Mouse (Mus musculus) erythroblast, adult 5-6 weeks (primary cell): Measurements from ENCODE around the gene Igsf8. TPM values are rescaled to one million over a fixed set of nuclear protein-coding genes. Genes with fewer than 3 reads are reported as not detected.

ENCODE experiments used
- total RNA-seq, 2 experiments: library from RNA; stranded (forward) in 1 of 2; stranded (reverse) in 1 of 2; fragments of 150-400 nt in 1 of 2; fragments of 200-764, 138-1000 nt in 1 of 2; gene quantifications; 2 replicates each; pipeline versions ENCODE4 v1.2.3 to v1.2.4; 2015 to 2017; ENCODE audit warnings: low replicate concordance in 2 of 2

Gene Igsf8
- total RNA-seq, 2 experiments from 2014 or later = 1.3 to 3.1 TPM

Other genes starting within 250 kb of the Igsf8 start
- 1.3 TPM in 1 of 2 replicates, not detected in the other for gene Vangl2, start 233.2 kb upstream of the Igsf8 start, total RNA-seq (2015; ENCODE audit: low replicate concordance)
- 0.42 and 3.4 TPM in 2 replicates for gene Vangl2, start 233.2 kb upstream of the Igsf8 start, total RNA-seq (2017; ENCODE audit: low replicate concordance)
- not detected in 2 replicates for gene Nhlh1, start 204.1 kb upstream of the Igsf8 start, total RNA-seq (2015; ENCODE audit: low replicate concordance)
- gene Nhlh1, start 204.1 kb upstream of the Igsf8 start, total RNA-seq (2017; ENCODE audit: low replicate concordance) = not detected in 2 replicates
- 35.1 and 67.1 TPM in 2 replicates for gene Copa, start 179.1 kb upstream of the Igsf8 start, total RNA-seq (2015; ENCODE audit: low replicate concordance)
- gene Copa, start 179.1 kb upstream of the Igsf8 start, total RNA-seq (2017; ENCODE audit: low replicate concordance) = 41.1 and 43.5 TPM in 2 replicates
- 19.0 and 28.8 TPM in 2 replicates for gene Ncstn, start 178.8 kb upstream of the Igsf8 start, total RNA-seq (2015; ENCODE audit: low replicate concordance)
- gene Ncstn, start 178.8 kb upstream of the Igsf8 start, total RNA-seq (2017; ENCODE audit: low replicate concordance) = 16.7 and 20.1 TPM in 2 replicates
- gene Pex19, start 134.9 kb upstream of the Igsf8 start, total RNA-seq (2015; ENCODE audit: low replicate concordance) = 10.0 and 22.4 TPM in 2 replicates
- 22.7 and 41.2 TPM in 2 replicates for gene Pex19, start 134.9 kb upstream of the Igsf8 start, total RNA-seq (2017; ENCODE audit: low replicate concordance)
- 226 and 232 TPM in 2 replicates for gene Dcaf8, start 113.6 kb upstream of the Igsf8 start, total RNA-seq (2015; ENCODE audit: low replicate concordance)
- gene Dcaf8, start 113.6 kb upstream of the Igsf8 start, total RNA-seq (2017; ENCODE audit: low replicate concordance) = 600 and 738 TPM in 2 replicates
- gene Pea15a, start 54.8 kb upstream of the Igsf8 start, total RNA-seq (2015; ENCODE audit: low replicate concordance) = 2.5 and 3.1 TPM in 2 replicates
- 2.6 and 5.4 TPM in 2 replicates for gene Pea15a, start 54.8 kb upstream of the Igsf8 start, total RNA-seq (2017; ENCODE audit: low replicate concordance)
- not detected in 2 replicates for gene Casq1, start 41.8 kb upstream of the Igsf8 start, total RNA-seq (2015; ENCODE audit: low replicate concordance)
- gene Casq1, start 41.8 kb upstream of the Igsf8 start, total RNA-seq (2017; ENCODE audit: low replicate concordance) = not detected in 2 replicates
- gene Atp1a4, start 3.2 kb upstream of the Igsf8 start, total RNA-seq (2015; ENCODE audit: low replicate concordance) = not detected in 2 replicates
- not detected in 2 replicates for gene Atp1a4, start 3.2 kb upstream of the Igsf8 start, total RNA-seq (2017; ENCODE audit: low replicate concordance)
- not detected in 2 replicates for gene Atp1a2, start 36.4 kb downstream of the Igsf8 start, total RNA-seq (2015; ENCODE audit: low replicate concordance)
- not detected in 2 replicates for gene Atp1a2, start 36.4 kb downstream of the Igsf8 start, total RNA-seq (2017; ENCODE audit: low replicate concordance)
- gene Kcnj9, start 67.7 kb downstream of the Igsf8 start, total RNA-seq (2015; ENCODE audit: low replicate concordance) = not detected in 2 replicates
- gene Kcnj9, start 67.7 kb downstream of the Igsf8 start, total RNA-seq (2017; ENCODE audit: low replicate concordance) = 2.1 TPM in 1 of 2 replicates, not detected in the other
- 5.6 and 11.7 TPM in 2 replicates for gene Kcnj10, start 79.6 kb downstream of the Igsf8 start, total RNA-seq (2015; ENCODE audit: low replicate concordance)
- 0.85 and 2.8 TPM in 2 replicates for gene Kcnj10, start 79.6 kb downstream of the Igsf8 start, total RNA-seq (2017; ENCODE audit: low replicate concordance)
- 5.2 and 5.6 TPM in 2 replicates for gene Pigm, start 114.9 kb downstream of the Igsf8 start, total RNA-seq (2015; ENCODE audit: low replicate concordance)
- gene Pigm, start 114.9 kb downstream of the Igsf8 start, total RNA-seq (2017; ENCODE audit: low replicate concordance) = 5.3 and 8.1 TPM in 2 replicates
- 4.0 TPM in 1 of 2 replicates, not detected in the other for gene Slamf9, start 213.7 kb downstream of the Igsf8 start, total RNA-seq (2015; ENCODE audit: low replicate concordance)
- gene Slamf9, start 213.7 kb downstream of the Igsf8 start, total RNA-seq (2017; ENCODE audit: low replicate concordance) = 0.70 and 0.77 TPM in 2 replicates
- gene Igsf9, start 220.1 kb downstream of the Igsf8 start, total RNA-seq (2015; ENCODE audit: low replicate concordance) = not detected in 2 replicates
- not detected in 2 replicates for gene Igsf9, start 220.1 kb downstream of the Igsf8 start, total RNA-seq (2017; ENCODE audit: low replicate concordance)
- 135 and 151 TPM in 2 replicates for gene Tagln2, start 238.4 kb downstream of the Igsf8 start, total RNA-seq (2015; ENCODE audit: low replicate concordance)
- 52.7 and 53.7 TPM in 2 replicates for gene Tagln2, start 238.4 kb downstream of the Igsf8 start, total RNA-seq (2017; ENCODE audit: low replicate concordance)